Mouse (Mus musculus): Measurements from ENCODE around the gene AU040320. TPM values are rescaled to one million over a fixed set of nuclear protein-coding genes. Genes with fewer than 3 reads are reported as not detected.
A peak's percentile ranks its signal among the peaks of the same experiment; 100 is the strongest.

The AU040320 gene
- polyA plus RNA-seq, 1 experiment = 11.1 TPM

DNA sequence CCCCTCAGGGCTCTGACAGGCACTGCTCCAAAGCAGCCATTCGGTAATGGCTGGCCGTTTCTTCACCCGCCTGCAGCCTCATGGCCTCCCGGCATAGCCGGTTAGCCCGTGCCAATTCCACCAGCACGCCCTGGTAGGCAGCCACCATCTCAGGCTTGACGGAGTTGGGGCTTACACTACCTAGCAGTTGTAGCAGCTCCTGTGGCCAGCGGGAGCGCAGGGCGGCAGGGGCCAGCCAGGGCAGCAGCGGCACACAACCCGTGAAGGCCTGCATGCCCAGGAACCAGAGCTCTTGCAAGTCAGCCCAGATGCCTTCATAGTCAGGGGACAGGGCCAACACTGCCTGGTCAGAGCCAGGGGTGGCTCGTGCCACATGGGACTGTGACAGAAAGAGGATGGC, 8.5 kb upstream of the AU040320 start:
- Histone ChIP-seq H3K27ac (replicated peaks; ENCODE audit: low read depth, low read length) (no peak overlapping the region), H3K4me3 (ENCODE audit: insufficient read depth, low read depth, low read length) (no peak overlapping the region), H3K4me1 (ENCODE audit: control insufficient read depth, insufficient read depth, insufficient read length, low read length) (no peaks in the 10 kb centered on the region)

DNA sequence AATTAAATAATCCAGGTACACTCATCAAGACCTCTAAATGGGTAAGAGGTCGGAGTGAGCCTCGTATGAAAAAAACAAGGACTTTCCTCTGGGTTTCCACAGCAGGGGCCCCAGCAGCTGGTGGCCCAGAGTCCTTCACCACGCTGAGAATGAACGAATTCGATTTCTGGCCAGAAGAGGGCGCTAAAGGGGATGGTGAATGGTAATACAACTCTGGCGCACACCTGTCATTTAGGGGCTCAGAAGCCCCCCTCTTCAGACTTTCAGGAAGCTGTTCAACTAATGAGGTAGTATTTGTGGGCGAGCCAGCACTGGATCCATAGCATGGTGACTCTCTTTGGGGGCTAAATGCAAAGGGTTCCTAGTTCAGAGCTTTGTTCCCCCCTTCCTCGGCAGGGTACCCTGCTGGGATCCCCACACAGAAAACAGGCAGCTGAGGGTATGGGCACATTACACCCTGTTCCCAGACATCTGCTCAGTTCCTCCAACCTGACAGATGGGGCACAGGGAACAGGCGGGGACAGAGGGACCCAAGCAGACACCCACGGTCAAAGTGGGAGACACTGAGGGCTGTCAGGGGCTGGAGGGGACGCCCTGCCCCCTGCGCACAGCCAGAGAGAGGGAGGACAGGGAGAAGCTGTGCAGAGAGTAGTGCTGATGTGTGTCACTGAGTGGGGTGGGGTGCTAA, 7.7 kb upstream of the AU040320 start:
- Histone ChIP-seq H3K4me1 (ENCODE audit: control insufficient read depth, insufficient read depth, insufficient read length, low read length) (no peaks in the 10 kb centered on the region), H3K4me3 (ENCODE audit: insufficient read depth, low read depth, low read length) (no peak overlapping the region), H3K27ac (replicated peaks; ENCODE audit: low read depth, low read length) (no peak overlapping the region)

DNA sequence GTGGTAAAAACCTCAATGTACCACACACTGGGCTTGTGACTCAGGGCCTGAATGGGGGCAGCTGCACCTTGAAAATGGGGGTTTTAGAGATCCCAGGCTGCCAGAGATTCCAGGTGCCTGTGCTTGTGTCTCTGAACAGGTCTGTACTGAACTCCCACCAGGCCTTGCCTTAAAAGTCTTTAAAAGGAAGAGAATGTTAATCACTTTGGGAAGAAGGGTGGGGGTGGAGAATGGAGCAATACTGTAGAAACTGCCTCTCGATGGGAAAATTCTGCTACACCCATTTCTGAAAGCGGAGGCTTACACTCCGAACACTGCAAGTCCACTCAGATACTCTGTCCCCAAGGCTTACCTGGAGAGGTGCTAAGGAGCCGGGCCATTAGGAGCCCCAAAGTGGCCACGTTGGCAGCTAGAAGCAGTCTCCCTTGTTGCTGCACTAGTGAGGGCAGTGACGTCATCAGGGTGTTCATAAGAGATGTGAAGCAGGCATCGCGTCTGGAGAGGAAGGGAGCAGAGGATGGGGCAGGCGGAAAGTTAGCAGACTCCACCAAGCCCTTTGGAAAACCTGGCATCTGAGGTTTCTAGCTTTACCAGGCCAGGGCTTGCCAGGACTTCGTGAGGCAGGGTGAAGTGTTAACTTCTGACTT, 7.0 kb upstream of the AU040320 start:
- H3K4me3 ChIP-seq (ENCODE audit: insufficient read depth, low read depth, low read length) = no peak overlapping the region
- H3K4me1 ChIP-seq (ENCODE audit: control insufficient read depth, insufficient read depth, insufficient read length, low read length) = no peaks in the 10 kb centered on the region

DNA sequence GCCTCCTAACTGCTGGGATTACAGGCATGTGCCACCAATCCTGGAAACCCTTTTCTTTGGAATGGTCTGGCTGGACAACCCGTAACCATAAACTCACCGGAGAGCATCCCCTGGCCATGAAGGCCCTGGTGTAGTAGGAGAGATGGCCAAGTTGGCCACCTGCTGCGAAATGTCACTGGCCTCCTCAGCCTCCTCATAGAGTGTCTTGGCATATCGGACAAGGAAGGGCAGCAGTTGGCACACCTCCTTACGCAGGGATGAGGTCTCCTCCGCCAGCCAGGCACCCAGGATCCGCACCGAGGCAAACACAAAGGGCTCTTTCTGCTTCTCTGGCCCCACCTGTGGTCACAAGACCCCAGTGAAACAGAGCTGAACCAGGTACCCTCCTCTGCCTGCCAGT, 5.0 kb upstream of the AU040320 start:
- H3K4me1 ChIP-seq (ENCODE audit: control insufficient read depth, insufficient read depth, insufficient read length, low read length) = no peaks in the 10 kb centered on the region; the same call in 1 of the 2 replicates
- H3K27ac ChIP-seq (replicated peaks; ENCODE audit: low read depth, low read length) = no peak overlapping the region
- H3K4me3 ChIP-seq (ENCODE audit: insufficient read depth, low read depth, low read length) = no peak overlapping the region

More for the DNA sequence above, 7.0 kb upstream of the AU040320 start:
- H3K27ac ChIP-seq (replicated peaks; ENCODE audit: low read depth, low read length) = no peak overlapping the region

DNA sequence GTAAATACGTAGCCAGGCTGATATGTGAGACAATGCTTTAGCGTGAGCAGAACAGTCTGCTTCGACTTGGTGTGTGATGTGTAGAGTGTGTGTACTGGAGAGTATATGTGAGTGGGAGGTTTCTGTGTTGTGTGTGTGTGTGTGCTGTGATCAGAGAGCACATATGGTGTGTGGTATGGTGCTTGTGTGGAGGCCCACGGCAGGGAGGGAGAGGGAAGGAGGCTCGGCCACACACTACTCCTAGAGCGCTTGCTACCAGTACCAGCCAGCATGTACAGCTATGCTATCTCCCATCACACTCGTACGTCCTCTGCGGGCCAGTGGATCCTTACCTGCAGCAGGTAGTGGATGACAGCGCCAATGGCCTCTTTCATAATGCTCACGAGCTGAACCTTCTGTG, 3.8 kb upstream of the AU040320 start:
- no peaks in the 10 kb centered on the region; the same call in 1 of the 2 replicates for H3K4me1 ChIP-seq (ENCODE audit: control insufficient read depth, insufficient read depth, insufficient read length, low read length)
- no peak overlapping the region for H3K4me3 ChIP-seq (ENCODE audit: insufficient read depth, low read depth, low read length)
- no peak overlapping the region for H3K27ac ChIP-seq (replicated peaks; ENCODE audit: low read depth, low read length)

DNA sequence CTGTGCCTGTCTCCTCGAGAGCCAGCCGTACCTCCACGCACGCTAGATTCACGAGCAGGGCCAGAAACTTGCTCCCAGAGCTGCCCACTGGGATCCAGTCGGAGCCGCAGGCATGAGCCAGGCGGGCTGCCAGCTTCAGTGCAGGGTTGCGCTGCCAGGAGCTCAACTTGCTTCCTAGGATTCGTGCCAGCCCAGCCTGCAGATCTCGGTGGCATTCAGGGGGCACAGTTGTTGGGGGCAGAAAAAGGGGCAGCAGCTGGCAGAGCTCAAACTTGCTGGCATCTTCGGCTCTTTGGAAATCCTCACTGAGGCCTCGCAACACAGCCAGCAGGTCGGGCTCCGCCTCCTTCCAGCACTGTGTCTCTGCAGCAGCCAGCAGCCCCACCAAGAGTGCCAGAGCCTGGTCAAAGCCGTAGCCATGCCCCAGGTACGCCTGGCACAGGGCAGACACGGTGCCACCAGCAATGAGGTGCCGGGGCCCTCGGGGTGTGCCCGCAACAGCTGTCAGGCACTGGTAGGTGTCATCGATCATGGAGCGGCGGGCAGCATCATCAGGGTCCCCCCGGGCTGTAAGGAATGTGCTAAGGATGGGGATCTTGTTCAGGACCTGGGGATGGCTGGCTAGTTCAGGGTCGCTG, 3.2 kb upstream of the AU040320 start:
- Histone ChIP-seq H3K4me3 (ENCODE audit: insufficient read depth, low read depth, low read length) (no peak overlapping the region), H3K27ac (replicated peaks; ENCODE audit: low read depth, low read length) (no peak overlapping the region), H3K4me1 (ENCODE audit: control insufficient read depth, insufficient read depth, insufficient read length, low read length) (no peaks in the 10 kb centered on the region; the same call in 1 of the 2 replicates)

DNA sequence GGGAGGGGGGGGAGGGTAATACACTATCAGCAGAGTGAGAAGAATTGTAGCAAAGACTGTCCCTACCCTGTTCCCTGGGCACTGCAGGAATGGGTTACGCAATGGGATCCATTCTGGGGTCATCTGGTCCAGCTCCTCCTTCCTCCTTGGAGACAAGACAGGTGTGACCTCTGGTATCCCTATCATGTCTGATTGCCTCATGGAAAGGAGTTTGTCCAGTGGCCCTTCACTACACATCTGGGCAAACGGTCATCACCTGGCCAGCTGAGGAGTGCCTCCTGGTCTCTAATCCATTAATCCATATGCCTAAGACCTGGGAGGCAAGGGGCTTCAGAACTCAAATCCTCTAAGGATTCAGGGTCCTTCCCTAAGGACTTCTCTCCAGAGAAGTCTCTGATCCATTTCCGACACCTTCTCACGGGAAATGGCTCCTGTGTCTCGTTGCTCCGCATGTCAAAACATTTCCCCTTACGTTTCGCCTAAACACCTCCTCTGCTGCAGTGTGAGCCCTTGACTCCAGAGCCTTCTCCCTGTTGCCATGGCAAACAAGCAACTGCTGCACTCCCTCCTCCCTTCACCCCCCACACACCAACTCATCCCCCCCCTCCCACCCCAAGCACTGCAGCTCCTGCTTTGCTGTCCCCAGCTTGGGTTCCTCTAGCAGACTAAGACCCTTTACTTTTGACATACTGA, 2.3 kb upstream of the AU040320 start:
- Histone ChIP-seq H3K27ac (replicated peaks; ENCODE audit: low read depth, low read length) (no peak overlapping the region), H3K4me1 (ENCODE audit: control insufficient read depth, insufficient read depth, insufficient read length, low read length) (no peaks in the 10 kb centered on the region; the same call in 1 of the 2 replicates), H3K4me3 (ENCODE audit: insufficient read depth, low read depth, low read length) (no peak overlapping the region)

DNA sequence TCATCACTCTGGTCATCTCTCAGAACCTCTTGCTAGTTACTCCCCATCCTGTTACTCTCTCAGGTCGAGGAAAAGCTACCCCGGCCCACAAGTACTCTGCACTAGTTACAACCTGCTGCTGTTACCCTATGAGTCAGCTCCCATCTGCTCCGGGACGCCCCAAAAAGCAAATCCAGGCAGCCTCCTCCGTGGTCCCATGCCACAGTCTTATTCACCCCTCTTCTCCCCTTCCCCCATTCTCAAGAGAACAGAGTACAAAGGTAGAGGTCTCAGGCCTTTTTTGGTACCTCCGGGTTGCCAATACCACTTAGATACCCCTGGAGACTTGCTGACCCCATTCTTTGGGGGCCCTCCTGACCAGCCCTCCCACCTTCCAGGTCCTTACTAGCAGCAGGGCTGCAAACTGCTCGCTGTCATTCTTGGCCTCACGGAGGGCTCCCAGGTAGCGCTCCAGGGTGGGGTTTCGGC, 1.8 kb upstream of the AU040320 start:
- Histone ChIP-seq H3K4me3 (ENCODE audit: insufficient read depth, low read depth, low read length) (no peak overlapping the region), H3K27ac (replicated peaks; ENCODE audit: low read depth, low read length) (no peak overlapping the region)

DNA sequence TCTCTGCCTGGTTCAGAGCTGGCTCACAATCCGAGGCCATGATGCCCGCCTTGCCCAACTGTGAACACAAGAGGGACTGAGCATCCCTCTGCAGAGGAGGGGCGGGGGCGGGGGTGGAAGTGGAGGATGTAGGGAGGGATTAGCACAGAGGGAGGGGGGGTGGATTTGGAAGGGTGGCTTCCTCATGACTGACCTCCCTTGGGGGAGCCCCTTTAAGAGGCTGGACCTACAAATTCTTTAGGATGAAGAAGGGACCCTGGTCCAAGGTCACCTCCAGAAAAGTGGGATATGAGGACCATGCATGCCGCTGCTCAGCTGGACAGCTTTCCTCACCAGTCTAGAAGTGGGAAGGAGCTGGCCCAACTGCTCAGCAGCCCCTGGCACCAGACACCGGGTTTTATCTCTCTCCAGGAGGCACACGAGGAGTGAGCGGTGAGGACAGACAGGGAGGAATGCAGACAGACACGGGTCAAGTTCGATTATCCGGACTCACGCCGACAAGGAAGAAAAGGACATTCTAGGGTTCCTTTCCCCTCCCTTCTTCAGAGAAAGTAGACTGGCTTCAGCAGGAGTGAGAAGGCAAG, 1.2 kb upstream of the AU040320 start:
- Histone ChIP-seq H3K27ac (replicated peaks; ENCODE audit: low read depth, low read length) (no peak overlapping the region), H3K4me1 (ENCODE audit: control insufficient read depth, insufficient read depth, insufficient read length, low read length) (no peaks in the 10 kb centered on the region; the same call in 1 of the 2 replicates), H3K4me3 (ENCODE audit: insufficient read depth, low read depth, low read length) (peak overlapping the region; percentile 86)

More for the DNA sequence above, 1.8 kb upstream of the AU040320 start:
- no peaks in the 10 kb centered on the region; the same call in 1 of the 2 replicates for H3K4me1 ChIP-seq (ENCODE audit: control insufficient read depth, insufficient read depth, insufficient read length, low read length)

DNA sequence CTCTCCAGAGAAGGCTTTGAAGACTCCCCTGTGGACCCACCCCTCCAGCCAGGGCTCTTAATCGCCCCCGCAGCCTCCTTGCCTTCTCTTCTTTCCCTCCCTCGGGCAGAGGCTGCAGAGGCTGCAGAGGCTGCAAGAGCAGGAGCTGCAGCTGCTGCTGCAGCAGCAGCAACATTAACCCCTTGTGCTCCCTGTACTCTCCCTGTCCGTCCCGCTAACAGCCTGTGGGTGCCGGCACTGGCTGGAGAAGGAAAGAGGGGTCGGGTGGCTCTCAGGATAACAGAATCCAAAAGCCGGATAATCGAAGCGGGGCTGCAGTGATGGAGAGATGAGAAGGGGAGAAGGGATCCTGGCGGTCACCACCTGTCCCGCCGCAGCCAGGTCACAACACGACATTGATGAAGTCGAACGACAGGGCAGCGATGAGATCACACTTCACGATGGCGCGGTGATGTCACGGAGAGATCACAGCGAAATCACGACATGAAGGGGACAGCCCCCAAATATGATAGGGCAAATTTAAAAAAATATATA, 669 bp upstream of the AU040320 start:
- Histone ChIP-seq H3K4me1 (ENCODE audit: control insufficient read depth, insufficient read depth, insufficient read length, low read length) (no peaks in the 10 kb centered on the region; the same call in 1 of the 2 replicates), H3K27ac (replicated peaks; ENCODE audit: low read depth, low read length) (no peak overlapping the region), H3K4me3 (ENCODE audit: insufficient read depth, low read depth, low read length) (peak overlapping the region; percentile 86)

DNA sequence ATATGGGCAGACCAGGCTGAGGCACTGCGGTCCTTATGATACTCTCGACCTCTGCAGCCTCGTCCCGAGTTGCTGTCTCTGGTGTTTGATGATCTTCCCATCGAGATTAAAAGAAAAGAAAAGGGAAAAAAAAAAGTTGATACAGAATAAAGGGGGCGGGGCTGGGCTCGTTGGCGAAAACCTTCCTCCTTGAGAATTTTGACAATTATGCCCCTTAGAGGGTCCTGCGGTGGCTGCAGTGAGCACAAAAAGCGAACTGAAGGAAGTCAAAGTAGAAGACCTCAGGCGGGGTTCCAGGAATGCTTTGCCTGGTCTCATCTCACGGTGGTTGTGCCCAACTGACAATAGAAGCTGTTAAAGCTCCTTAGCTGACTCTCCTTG, 877 bp downstream of the AU040320 start:
- H3K27ac ChIP-seq (replicated peaks; ENCODE audit: low read depth, low read length) = peak overlapping the region; percentile 96
- H3K4me1 ChIP-seq (ENCODE audit: control insufficient read depth, insufficient read depth, insufficient read length, low read length) = no peaks in the 10 kb centered on the region; the same call in 1 of the 2 replicates
- H3K4me3 ChIP-seq (ENCODE audit: insufficient read depth, low read depth, low read length) = peak overlapping the region; percentile 86

DNA sequence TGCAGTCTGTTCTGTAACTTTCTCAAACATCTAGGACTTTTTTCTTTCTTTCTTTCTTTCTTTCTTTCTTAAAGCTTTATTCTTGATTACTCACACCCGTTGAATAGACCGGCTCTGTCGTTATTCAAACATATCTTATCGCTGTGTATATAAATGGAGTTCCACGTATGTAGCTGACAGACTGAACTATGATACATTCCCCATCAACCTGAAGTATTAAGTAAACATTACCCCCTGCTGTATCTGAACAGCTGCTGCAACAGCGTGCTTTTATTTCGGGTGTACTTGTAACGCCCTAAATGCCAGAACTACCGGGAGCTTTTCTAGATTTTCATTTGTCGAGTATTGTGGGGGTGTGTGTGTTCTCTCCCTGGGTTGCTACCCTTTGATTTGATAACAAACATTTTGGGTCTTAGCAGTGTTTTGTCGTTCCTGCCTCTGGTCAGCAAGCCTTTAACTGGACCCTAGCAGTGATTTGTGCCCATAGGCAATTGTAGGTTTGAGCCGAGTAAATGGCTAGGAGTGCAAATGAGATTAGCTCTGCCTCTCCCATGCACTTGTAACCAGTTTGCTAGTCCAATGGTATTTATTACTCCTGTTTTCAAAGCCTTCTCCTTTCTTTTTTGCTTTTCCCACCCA, 1.5 kb downstream of the AU040320 start:
- H3K27ac ChIP-seq (replicated peaks; ENCODE audit: low read depth, low read length) = no peak overlapping the region
- H3K4me1 ChIP-seq (ENCODE audit: control insufficient read depth, insufficient read depth, insufficient read length, low read length) = no peaks in the 10 kb centered on the region; the same call in 1 of the 2 replicates
- no peak overlapping the region for H3K4me3 ChIP-seq (ENCODE audit: insufficient read depth, low read depth, low read length)

DNA sequence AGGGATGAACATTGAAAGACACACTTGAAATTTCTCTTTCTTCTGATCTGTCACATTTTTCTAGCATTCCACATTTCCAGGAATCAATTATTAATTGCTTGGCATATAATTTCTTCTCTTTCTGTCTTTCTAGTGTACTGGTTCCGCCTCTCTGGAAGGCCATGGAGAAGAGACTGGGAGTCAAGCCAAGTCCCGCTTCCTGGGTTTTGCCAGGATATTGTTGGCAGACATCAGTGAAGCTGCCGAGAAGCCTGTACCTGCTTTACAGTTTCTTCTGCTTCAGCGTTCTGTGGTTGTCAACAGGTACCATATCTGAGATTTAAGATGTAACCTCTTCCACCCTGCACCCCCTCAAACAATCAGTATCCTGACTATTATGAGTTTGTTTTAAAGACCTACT, 3.4 kb downstream of the AU040320 start:
- H3K4me1 ChIP-seq (ENCODE audit: control insufficient read depth, insufficient read depth, insufficient read length, low read length) = no peaks in the 10 kb centered on the region; the same call in 1 of the 2 replicates
- H3K27ac ChIP-seq (replicated peaks; ENCODE audit: low read depth, low read length) = no peak overlapping the region
- no peak overlapping the region for H3K4me3 ChIP-seq (ENCODE audit: insufficient read depth, low read depth, low read length)

DNA sequence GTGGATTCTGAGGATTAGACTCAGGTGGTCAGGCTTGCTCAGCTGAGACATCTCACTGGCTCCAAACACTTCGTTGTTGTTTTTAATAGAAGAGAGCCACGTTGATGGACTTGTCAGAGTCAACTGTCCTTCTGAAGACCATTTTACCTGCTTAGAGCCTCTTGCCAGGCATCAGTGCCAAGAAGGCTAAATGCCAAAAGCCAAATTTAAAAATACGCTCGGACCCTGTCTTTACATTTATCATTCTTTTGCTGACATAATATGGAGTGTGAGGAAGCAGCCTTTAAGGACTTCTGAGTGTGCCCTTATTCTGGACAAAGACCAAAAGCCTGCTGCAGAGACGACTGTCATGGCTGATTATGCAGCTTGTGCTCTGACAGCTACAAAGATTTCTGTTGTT, 5.0 kb downstream of the AU040320 start:
- no peak overlapping the region for H3K27ac ChIP-seq (replicated peaks; ENCODE audit: low read depth, low read length)
- no peak overlapping the region for H3K4me3 ChIP-seq (ENCODE audit: insufficient read depth, low read depth, low read length)
- no peaks in the 10 kb centered on the region for H3K4me1 ChIP-seq (ENCODE audit: control insufficient read depth, insufficient read depth, insufficient read length, low read length)

Measured in brown adipose tissue, adult 24 weeks (tissue).